Mouse (Mus musculus) C2C12 (cell line): ENCODE data around the gene Gm9639. TPM values are rescaled to one million over a fixed set of nuclear protein-coding genes. Genes with fewer than 3 reads are reported as not detected.
A peak's percentile ranks its signal among the peaks of the same experiment; 100 is the strongest.
"Not testable (repeated sequence)": the region's sequence is repeated elsewhere in the genome, so short reads cannot be mapped to it uniquely, and the experiment has no call there.

Experiments used
- H3K27me3 ChIP-seq: one replicate; pipeline ENCODE4 v1.6.1; 2011; ENCODE audit not compliant: control insufficient read depth, insufficient read depth, insufficient read length
- H3K36me3 ChIP-seq: one replicate; pipeline ENCODE4 v1.6.1; 2011; ENCODE audit not compliant: control insufficient read depth, insufficient read depth
- H3K4me3 ChIP-seq: one replicate; pipeline ENCODE4 v1.5.1; 2011; ENCODE audit warnings: mild to moderate bottlenecking, control low read depth; ENCODE audit not compliant: poor library complexity, insufficient read depth, severe bottlenecking
- H3K79me2 ChIP-seq: one replicate; pipeline ENCODE4 v1.6.1; 2011; ENCODE audit not compliant: control insufficient read depth, insufficient read depth
- H3K79me3 ChIP-seq: one replicate; pipeline ENCODE4 v1.6.1; 2011; ENCODE audit warnings: low read depth, control low read depth
- H3ac ChIP-seq: one replicate; pipeline ENCODE3; 2011; ENCODE audit warnings: low read depth; ENCODE audit not compliant: control insufficient read depth, insufficient read length
- CEBPB ChIP-seq: IDR thresholded peaks from one replicate; pipeline ENCODE4 v1.6.1; 2011; ENCODE audit warnings: low read depth, mild to moderate bottlenecking, control low read depth, moderate library complexity
- CTCF ChIP-seq: IDR thresholded peaks from one replicate; pipeline ENCODE4 v1.5.1; 2011; ENCODE audit not compliant: control insufficient read depth, insufficient read depth, insufficient read length
- FOSL1 ChIP-seq: IDR thresholded peaks from one replicate; pipeline ENCODE4 v1.8.0; 2011; ENCODE audit warnings: mild to moderate bottlenecking, low read length; ENCODE audit not compliant: poor library complexity, insufficient read depth, severe bottlenecking
- MAX ChIP-seq: IDR thresholded peaks from one replicate; pipeline ENCODE4 v1.6.1; 2011; ENCODE audit warnings: mild to moderate bottlenecking, control low read depth
- MYOD1 ChIP-seq: IDR thresholded peaks from one replicate; pipeline ENCODE4 v1.6.1; 2011; ENCODE audit warnings: low read depth; ENCODE audit not compliant: control insufficient read depth, insufficient read length
- MYOG ChIP-seq: IDR thresholded peaks from one replicate; pipeline ENCODE4 v1.6.1; 2011; ENCODE audit not compliant: control insufficient read depth, insufficient read length; ENCODE audit errors: extremely low read depth
- USF1 ChIP-seq: IDR thresholded peaks from one replicate; pipeline ENCODE4 v1.6.1; 2011; ENCODE audit warnings: low read depth, mild to moderate bottlenecking, control low read depth, moderate library complexity
- polyA plus RNA-seq: library from polyadenylated mRNA; unstranded; fragments of >200 nt; fragmentation: generic; extraction: Trizol; gene quantifications from one replicate; pipeline ENCODE4 v1.2.1, GENCODE M21; 2012; ENCODE audit warnings: missing spikeins

Gm9639 gene
- polyA plus RNA-seq, 1 experiment, result not detected

GRCm38 (mm10) chr10:77815514-77815913, 20.6 kb upstream of the Gm9639 start:
- Histone ChIP-seq H3K36me3 (no peaks in the 10 kb centered on the region), H3ac (no peak overlapping the region), H3K27me3 (peaks cover 20% of the 10 kb centered on the region), H3K4me3 (no peak overlapping the region), H3K79me3 (no peaks in the 10 kb centered on the region), H3K79me2 (no peaks in the 10 kb centered on the region)
- TF ChIP-seq MAX (no peak), FOSL1 (no peak)

- TF ChIP-seq MYOD1, result no peak
- TF ChIP-seq CEBPB, result no peak
- TF ChIP-seq USF1, result no peak
- TF ChIP-seq MAX, result no peak
- no peak for TF ChIP-seq FOSL1
- TF ChIP-seq MYOG, result no peak
- TF ChIP-seq CTCF, result no peak
- Histone ChIP-seq H3K79me3 (no peaks in the 10 kb centered on the region), H3K27me3 (peaks cover 15% of the 10 kb centered on the region), H3ac (no peak within 1 kb of the TSS), H3K79me2 (no peaks in the 10 kb centered on the region), H3K4me3 (no peak within 1 kb of the TSS), H3K36me3 (no peaks in the 10 kb centered on the region)
Measured at GRCm38 (mm10) chr10:77814382-77814781, 19.5 kb upstream of the Gm9639 start, which contains the start of gene Gm2696. TSS of gene Gm2696 (plus strand) at chr10:77814682.

- Histone ChIP-seq H3K4me3 (no peak within 1 kb of the TSS), H3K79me3 (no peaks in the 10 kb centered on the region), H3K27me3 (peaks cover 7% of the 10 kb centered on the region), H3ac (no peak within 1 kb of the TSS), H3K79me2 (no peaks in the 10 kb centered on the region), H3K36me3 (no peaks in the 10 kb centered on the region)
- TF ChIP-seq CEBPB (no peak), CTCF (no peak), FOSL1 (no peak), MYOD1 (no peak), USF1 (no peak), MYOG (no peak), MAX (no peak)
Measured at GRCm38 (mm10) chr10:77811743-77812142, 16.9 kb upstream of the Gm9639 start, which contains the start of gene Gm9507. TSS of gene Gm9507 (minus strand) at chr10:77811843.

GRCm38 (mm10) chr10:77804095-77804494, 9.2 kb upstream of the Gm9639 start:
- TF ChIP-seq MYOG (no peak), USF1 (no peak), MAX (no peak)
- Histone ChIP-seq H3K36me3 (no peaks in the 10 kb centered on the region), H3K79me3 (no peaks in the 10 kb centered on the region), H3K79me2 (no peaks in the 10 kb centered on the region), H3ac (no peak overlapping the region), H3K4me3 (no peak overlapping the region), H3K27me3 (no peaks in the 10 kb centered on the region)

GRCm38 (mm10) chr10:77798921-77799508, 4.1 kb upstream of the Gm9639 start, which contains the start of gene Gm19668:
TSS of gene Gm19668 (minus strand) at chr10:77799133.
- Histone ChIP-seq H3ac (no peak within 1 kb of the TSS), H3K79me2 (no peaks in the 10 kb centered on the region), H3K36me3 (no peaks in the 10 kb centered on the region), H3K79me3 (no peaks in the 10 kb centered on the region), H3K4me3 (no peak within 1 kb of the TSS), H3K27me3 (peaks cover 7% of the 10 kb centered on the region)
- TF ChIP-seq CTCF (no peak), USF1 (no peak), CEBPB (no peak), MYOG (no peak), MYOD1 (peak; percentile 19), FOSL1 (no peak)

- not testable (repeated sequence) for H3K79me3 ChIP-seq, H3K4me3 ChIP-seq, H3K27me3 ChIP-seq, H3K79me2 ChIP-seq, H3ac ChIP-seq, H3K36me3 ChIP-seq
Measured at GRCm38 (mm10) chr10:77798164-77798920, 3.5 kb upstream of the Gm9639 start.

- H3K4me3 ChIP-seq, result no peak overlapping the region
- H3K79me2 ChIP-seq, result no peaks in the 10 kb centered on the region
- H3ac ChIP-seq, result no peak overlapping the region
- no peak for TF ChIP-seq MYOD1
- no peak for TF ChIP-seq USF1
- no peak for TF ChIP-seq MAX
- no peak for TF ChIP-seq FOSL1
- no peaks in the 10 kb centered on the region for H3K79me3 ChIP-seq
- H3K27me3 ChIP-seq, result peaks cover 7% of the 10 kb centered on the region
- no peaks in the 10 kb centered on the region for H3K36me3 ChIP-seq
Measured at GRCm38 (mm10) chr10:77797677-77798076, 2.8 kb upstream of the Gm9639 start.
